Mouse (Mus musculus) hindbrain, embryonic 15.5 days (tissue): ENCODE results near the gene Caly. TPM values are rescaled to one million over a fixed set of nuclear protein-coding genes. Genes with fewer than 3 reads are reported as not detected.

Source experiments
- ATAC-seq: fragments of 200-750 bp; cut with Nextera tagmentation; 2 replicates; pipeline ENCODE4 v1.8.0; 2017; ENCODE audit warnings: low read depth, moderate number of reproducible peaks, moderate TSS enrichment; ENCODE audit not compliant: low FRiP score
- H3K27ac ChIP-seq: fragments of 300-500 bp; sonication (generic); replicated peaks from 2 replicates; pipeline ENCODE4 v1.5.1; 2015; ENCODE audit warnings: mild to moderate bottlenecking, inconsistent platforms
- H3K27me3 ChIP-seq: fragments of 300-500 bp; sonication (generic); 2 replicates; pipeline ENCODE4 v1.6.1; 2015; ENCODE audit warnings: control low read depth, inconsistent platforms
- H3K36me3 ChIP-seq: fragments of 300-500 bp; sonication (generic); 2 replicates; pipeline ENCODE4 v1.6.1; 2015; ENCODE audit warnings: control low read depth, inconsistent platforms
- H3K4me1 ChIP-seq: fragments of 300-500 bp; sonication (generic); replicated peaks from 2 replicates; pipeline ENCODE4 v1.6.1; 2015; ENCODE audit warnings: control low read depth, inconsistent platforms
- H3K4me2 ChIP-seq: fragments of 300-500 bp; sonication (generic); 2 replicates; pipeline ENCODE4 v1.6.1; 2015; ENCODE audit warnings: moderate library complexity, mild to moderate bottlenecking, inconsistent platforms
- H3K4me3 ChIP-seq: fragments of 300-500 bp; sonication (generic); 2 replicates; pipeline ENCODE4 v1.5.1; 2015; ENCODE audit warnings: mild to moderate bottlenecking, inconsistent platforms
- H3K9ac ChIP-seq: fragments of 300-500 bp; sonication (generic); 2 replicates; pipeline ENCODE4 v1.6.1; 2015; ENCODE audit warnings: inconsistent platforms
- H3K9me3 ChIP-seq: fragments of 300-500 bp; sonication (generic); 2 replicates; pipeline ENCODE4 v1.6.1; 2016; ENCODE audit warnings: control low read depth, inconsistent platforms
- WGBS: fragments of 180-500 bp; shearing (Covaris S2); methylation state at CpG from one replicate; pipeline ENCODE4 v1.1.7; 2015; 5-methylcytosine and 5-hydroxymethylcytosine counted together
- polyA plus RNA-seq: library from polyadenylated mRNA; unstranded; fragments of >200 nt; fragmentation: Nextera tagmentation; extraction: Ambion mirVana; gene quantifications from 2 replicates; pipeline ENCODE4 v1.2.1, GENCODE M21; 2015

Gene Caly
- polyA plus RNA-seq, 1 experiment from 2014 or later: 296 TPM

DNA sequence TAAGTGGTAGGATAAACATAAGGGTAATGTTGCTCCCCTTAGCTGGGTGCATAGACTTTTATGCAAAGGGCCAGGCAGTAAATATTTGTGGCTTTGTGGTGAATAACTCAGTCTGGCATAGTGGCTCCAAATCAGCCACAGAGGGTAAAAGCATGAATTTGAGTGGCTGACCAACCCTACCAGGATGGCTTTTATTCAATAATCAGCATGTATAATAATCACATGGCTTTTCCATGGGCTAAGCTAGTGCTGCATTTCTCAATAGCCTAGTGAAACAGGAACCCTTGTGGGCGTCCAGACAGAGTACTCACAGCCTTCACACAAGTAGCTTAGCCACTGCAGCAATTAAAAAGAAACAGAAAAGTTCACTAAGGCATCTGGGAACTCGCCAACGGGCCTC, 29.6 kb upstream of the Caly start:
- Histone ChIP-seq H3K4me3 (no peak overlapping the region), H3K4me2 (no peak overlapping the region), H3K36me3 (peaks cover 52% of the 10 kb centered on the region), H3K27ac (no peak overlapping the region), H3K4me1 (peaks cover 10% of the 10 kb centered on the region; the same call in 1 of the 2 replicates), H3K9ac (no peak overlapping the region), H3K27me3 (no peaks in the 10 kb centered on the region), H3K9me3 (no peaks in the 10 kb centered on the region)
- 53% methylated on average over 3 of the region's 3 CpGs for WGBS
- no peak for ATAC-seq

DNA sequence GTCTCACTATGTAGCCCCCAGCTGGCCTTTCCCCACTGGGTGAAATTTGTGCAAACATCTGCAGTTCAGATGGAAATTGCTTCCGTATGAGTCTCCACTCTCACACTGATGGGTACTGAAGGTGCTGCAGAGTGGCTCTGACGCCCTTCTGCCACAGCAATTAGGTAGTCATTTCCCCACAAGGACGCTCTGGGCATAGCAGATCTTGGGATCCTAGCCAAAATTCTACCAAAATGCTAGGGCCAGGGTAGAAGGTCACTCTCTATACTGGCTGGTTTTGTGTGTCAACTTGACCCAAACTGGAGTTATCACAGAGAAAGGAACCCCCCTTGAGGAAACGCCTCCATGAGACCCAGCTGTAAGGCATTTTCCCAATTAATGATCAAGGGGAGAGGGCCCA, 21.7 kb upstream of the Caly start:
- 86% methylated on average over 4 of the region's 4 CpGs for WGBS

DNA sequence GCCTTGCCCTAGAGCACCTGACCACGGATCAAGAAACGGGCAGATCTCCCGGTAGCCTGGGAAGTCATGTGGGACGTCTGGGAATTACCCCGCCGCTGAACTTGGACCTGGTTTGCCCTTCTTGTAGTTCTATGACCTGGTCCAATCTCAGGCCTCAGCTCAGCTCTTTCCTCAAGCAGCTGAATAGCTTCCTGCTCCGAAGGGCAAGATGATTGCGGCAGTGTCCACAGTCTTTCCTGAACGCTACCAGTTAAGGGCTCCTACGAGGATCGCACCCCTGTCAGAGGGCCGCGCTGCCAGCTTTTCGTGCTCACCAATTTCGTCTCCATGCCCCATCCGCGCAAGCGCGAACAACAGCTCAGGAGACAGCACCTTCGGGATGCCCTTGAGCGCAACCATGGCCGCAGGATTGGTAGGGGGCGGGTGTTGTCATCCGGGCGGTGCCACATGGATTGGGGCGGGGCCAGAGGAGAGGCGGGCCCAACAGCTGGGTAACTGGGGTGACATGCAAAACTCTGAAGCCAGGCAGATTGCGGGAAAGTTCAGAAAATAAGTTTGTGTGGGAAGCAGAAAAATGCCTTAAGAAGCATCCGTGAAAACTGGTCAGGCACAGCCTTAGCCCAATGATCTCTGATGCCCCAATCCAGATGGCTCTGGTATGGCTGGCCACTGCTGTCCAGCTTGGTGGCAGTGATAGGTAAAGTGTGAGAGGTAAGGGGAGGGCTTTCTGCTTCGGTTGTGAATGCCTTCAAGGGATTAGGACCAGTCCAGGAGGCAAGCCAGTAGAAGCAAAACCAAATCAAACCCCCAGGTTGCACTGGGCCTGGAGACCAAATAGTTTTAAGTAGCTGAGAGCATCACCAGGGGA, 19.9 kb upstream of the Caly start, which contains the start of gene Fuom:
TSS of gene Fuom (minus strand) at position 449 of the 868 bp plus-strand sequence.
- Histone ChIP-seq H3K36me3 (peaks cover 14% of the 10 kb centered on the region), H3K27ac (peak within 1 kb of the TSS; percentile 53; the same call in 1 of the 2 replicates)

More for the DNA sequence above, 21.7 kb upstream of the Caly start:
- H3K4me2 ChIP-seq: no peak overlapping the region
- no peak overlapping the region for H3K4me3 ChIP-seq
- no peak overlapping the region for H3K9ac ChIP-seq
- H3K9me3 ChIP-seq: no peaks in the 10 kb centered on the region
- H3K27me3 ChIP-seq: no peaks in the 10 kb centered on the region
- peaks cover 30% of the 10 kb centered on the region for H3K36me3 ChIP-seq
- no peak for ATAC-seq
- H3K4me1 ChIP-seq: peaks cover 11% of the 10 kb centered on the region
- H3K27ac ChIP-seq: no peak overlapping the region

DNA sequence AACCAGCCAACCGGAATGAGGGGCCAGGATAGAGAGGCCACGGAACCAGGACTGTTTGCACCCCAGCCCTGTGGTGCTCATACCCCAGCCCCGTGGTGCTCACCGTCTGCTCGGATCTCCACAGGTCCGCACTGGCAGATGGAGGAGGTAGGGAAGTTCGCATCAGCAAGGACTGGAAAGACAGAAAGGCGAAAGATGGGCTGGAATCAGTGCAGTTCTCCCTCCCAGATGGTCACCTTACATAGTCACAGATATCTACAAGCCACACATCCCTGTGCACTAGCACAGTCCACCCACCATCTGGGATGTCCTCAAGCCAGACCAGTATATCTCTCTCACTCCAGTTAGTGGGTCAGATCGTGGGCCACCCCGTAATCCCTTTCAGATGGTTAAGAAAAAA, 19.1 kb upstream of the Caly start:
- peak overlapping the region; percentile 42 for H3K4me3 ChIP-seq
- WGBS: 71% methylated on average over 10 of the region's 10 CpGs
- ATAC-seq: peak; percentile 55; the same call in 1 of the 2 replicates
- no peaks in the 10 kb centered on the region for H3K9me3 ChIP-seq
- H3K4me2 ChIP-seq: peak overlapping the region; percentile 67
- peak overlapping the region; percentile 44; the same call in 1 of the 2 replicates for H3K9ac ChIP-seq
- H3K27me3 ChIP-seq: no peaks in the 10 kb centered on the region
- peaks cover 10% of the 10 kb centered on the region; the same call in 1 of the 2 replicates for H3K36me3 ChIP-seq
- peaks cover 11% of the 10 kb centered on the region for H3K4me1 ChIP-seq
- no peak overlapping the region for H3K27ac ChIP-seq

More for the DNA sequence above, 19.9 kb upstream of the Caly start, which contains the start of gene Fuom:
- peak within 1 kb of the TSS; percentile 42 for H3K4me3 ChIP-seq
- peak within 1 kb of the TSS; percentile 44 for H3K9ac ChIP-seq
- peak within 1 kb of the TSS; percentile 67 for H3K4me2 ChIP-seq
- peak; percentile 89 for ATAC-seq
- 2% methylated on average over 30 of the region's 30 CpGs for WGBS
- peaks cover 11% of the 10 kb centered on the region for H3K4me1 ChIP-seq
- no peaks in the 10 kb centered on the region for H3K27me3 ChIP-seq
- no peaks in the 10 kb centered on the region for H3K9me3 ChIP-seq

DNA sequence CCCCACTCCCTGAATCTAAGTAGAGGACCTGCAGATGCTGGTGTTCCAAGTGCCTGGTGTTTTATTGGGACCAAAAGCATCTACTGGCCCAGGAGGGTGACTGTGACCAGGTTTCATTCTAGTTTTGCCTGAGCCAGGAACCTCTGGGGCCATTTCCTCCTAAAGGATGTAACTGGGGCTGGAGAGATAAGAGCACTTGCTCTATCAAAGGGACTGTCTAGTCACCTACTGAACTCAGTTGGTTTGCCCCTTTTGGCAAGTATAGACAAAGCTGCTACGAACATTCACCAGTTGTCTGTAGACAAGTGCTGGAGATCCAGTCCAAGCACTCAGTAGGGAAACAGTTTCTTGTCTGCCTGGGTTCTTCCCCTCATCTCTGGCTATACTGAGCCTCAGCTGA, 16.1 kb upstream of the Caly start:
- Histone ChIP-seq H3K27me3 (no peaks in the 10 kb centered on the region), H3K9ac (no peak overlapping the region), H3K27ac (no peak overlapping the region), H3K4me1 (peaks cover 11% of the 10 kb centered on the region), H3K4me2 (no peak overlapping the region), H3K36me3 (no peaks in the 10 kb centered on the region), H3K9me3 (no peaks in the 10 kb centered on the region), H3K4me3 (no peak overlapping the region)
- 96% methylated on average over 1 of the region's 1 CpGs for WGBS
- ATAC-seq: no peak

DNA sequence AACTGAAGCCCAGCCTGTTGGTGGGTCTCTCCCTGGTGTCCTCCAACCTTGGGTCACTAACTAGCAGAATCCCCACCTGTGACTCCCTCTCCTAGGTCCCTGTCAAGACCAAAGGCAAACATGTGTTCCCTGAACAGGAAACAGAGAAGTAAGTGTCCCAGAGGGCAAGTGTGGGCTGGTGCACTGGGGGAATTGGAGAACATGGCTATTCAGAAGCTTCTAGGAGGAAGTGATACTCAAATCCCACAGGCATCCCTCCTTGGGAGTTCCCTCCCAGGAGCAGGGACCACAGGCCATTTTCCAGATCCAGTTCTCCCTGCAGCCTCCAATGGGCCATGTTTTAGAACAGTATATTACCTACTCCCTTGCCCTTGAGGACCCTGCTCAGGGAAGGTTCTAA, 13.7 kb upstream of the Caly start:
- Histone ChIP-seq H3K27ac (no peak overlapping the region), H3K9ac (no peak overlapping the region), H3K36me3 (no peaks in the 10 kb centered on the region), H3K4me1 (no peaks in the 10 kb centered on the region), H3K27me3 (no peaks in the 10 kb centered on the region), H3K9me3 (no peaks in the 10 kb centered on the region), H3K4me3 (no peak overlapping the region), H3K4me2 (no peak overlapping the region)
- no peak for ATAC-seq

DNA sequence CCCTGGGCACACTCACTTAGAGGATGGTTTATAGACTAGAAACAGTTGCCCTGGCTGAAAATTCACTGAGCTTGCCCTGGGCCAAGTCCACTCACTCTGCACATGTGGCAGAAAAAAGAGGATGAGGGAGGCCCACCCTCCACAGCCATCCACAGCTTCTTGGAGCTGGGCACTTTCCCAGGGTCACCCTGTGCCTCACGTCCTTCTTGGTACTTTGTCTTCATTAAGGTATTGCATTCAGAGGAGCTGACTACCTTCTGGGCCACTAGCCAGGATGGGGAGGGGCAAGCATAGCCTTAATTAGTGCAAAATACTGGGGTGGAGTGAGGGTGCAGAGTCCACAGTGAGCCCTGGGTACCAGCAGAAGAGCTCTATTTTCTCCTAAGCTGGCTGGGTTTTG, 13.2 kb upstream of the Caly start:
- Histone ChIP-seq H3K9ac (no peak overlapping the region), H3K4me3 (no peak overlapping the region), H3K9me3 (no peaks in the 10 kb centered on the region), H3K4me1 (no peaks in the 10 kb centered on the region), H3K36me3 (no peaks in the 10 kb centered on the region), H3K27ac (no peak overlapping the region), H3K27me3 (no peaks in the 10 kb centered on the region), H3K4me2 (no peak overlapping the region)
- ATAC-seq: no peak
- 48% methylated on average over 1 of the region's 1 CpGs for WGBS

DNA sequence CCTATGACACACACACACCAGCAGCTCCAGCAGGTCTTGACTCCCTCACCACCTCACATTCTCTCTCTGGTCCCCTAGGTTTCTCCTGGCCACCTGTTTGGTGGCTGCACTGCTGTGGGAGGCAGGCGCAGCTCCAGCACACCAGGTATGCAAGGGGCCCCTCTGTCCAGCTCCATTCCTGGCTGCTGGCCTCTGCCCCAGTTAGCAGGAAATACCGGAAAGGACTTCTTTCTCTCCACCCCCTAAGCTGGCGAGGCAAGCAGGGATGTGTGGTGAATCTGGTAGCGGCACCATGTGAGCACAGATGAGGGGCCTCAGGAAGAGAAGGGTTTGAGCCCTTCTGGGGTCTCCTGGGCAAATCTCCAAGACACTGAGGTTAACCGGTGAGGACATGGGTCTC, 12.6 kb upstream of the Caly start:
- Histone ChIP-seq H3K4me3 (no peak overlapping the region), H3K36me3 (no peaks in the 10 kb centered on the region), H3K9ac (no peak overlapping the region), H3K4me1 (no peaks in the 10 kb centered on the region), H3K4me2 (no peak overlapping the region), H3K27me3 (no peaks in the 10 kb centered on the region), H3K9me3 (no peaks in the 10 kb centered on the region), H3K27ac (no peak overlapping the region)
- ATAC-seq: no peak
- 74% methylated on average over 5 of the region's 5 CpGs for WGBS

DNA sequence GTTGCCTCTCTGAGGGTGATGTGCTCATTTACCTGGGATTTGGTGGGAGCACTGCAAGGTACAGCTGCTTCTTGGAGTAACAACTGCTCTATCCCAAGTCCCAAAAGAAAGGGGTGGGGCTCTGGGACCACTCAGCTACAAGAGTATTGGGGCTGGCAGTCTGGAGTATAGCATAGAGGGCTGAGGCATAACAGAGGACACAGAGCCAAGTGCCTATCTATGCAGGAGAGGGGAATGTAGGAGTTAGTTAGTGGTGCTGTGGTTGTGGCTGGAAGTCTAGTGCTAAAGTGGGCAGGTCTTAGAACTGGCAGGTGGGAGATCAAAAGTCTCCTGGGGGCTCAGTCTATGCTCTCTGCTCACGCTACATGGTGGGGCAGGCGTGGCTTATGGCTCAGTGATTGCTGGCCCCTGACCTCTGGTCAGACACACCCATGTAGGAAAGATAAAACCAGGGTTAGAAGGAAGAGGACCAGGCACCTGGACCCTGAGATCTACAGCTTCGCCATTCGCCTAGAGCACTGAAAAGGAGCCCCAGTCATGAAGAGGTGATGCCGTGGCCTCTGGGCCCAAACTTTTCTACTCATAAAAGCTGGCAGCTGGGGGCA, 10.7 kb upstream of the Caly start, which contains the start of gene Prap1:
TSS of gene Prap1 (plus strand) at position 472 of the 605 bp plus-strand sequence.
- no peak within 1 kb of the TSS for H3K27ac ChIP-seq
- H3K4me1 ChIP-seq: no peaks in the 10 kb centered on the region
- ATAC-seq: no peak
- H3K36me3 ChIP-seq: no peaks in the 10 kb centered on the region
- H3K27me3 ChIP-seq: no peaks in the 10 kb centered on the region
- no peak within 1 kb of the TSS for H3K4me3 ChIP-seq
- 68% methylated on average over 5 of the region's 5 CpGs for WGBS
- no peak within 1 kb of the TSS for H3K9ac ChIP-seq
- H3K4me2 ChIP-seq: no peak within 1 kb of the TSS
- no peaks in the 10 kb centered on the region for H3K9me3 ChIP-seq

DNA sequence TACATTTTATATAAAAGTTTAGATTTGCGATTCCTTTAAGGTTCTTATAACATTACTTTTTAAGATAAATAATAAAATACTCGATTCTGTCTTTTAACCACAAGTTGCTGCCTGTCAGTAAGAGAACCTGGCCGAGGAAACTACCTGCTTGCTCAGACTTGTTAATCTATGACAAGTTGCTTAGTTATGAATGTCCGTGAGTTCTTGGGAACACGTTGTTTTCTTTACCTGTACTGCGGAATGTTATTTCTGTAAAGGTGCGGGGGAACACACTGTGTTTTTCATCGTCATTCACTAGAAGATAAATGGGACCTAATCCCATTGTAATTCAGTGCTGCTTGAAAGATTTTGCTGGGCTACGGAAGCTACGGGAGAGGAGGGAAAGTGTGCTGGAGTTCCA, 8.3 kb upstream of the Caly start:
- Histone ChIP-seq H3K27ac (no peak overlapping the region), H3K4me3 (no peak overlapping the region), H3K36me3 (no peaks in the 10 kb centered on the region), H3K9ac (no peak overlapping the region), H3K4me1 (no peaks in the 10 kb centered on the region), H3K4me2 (no peak overlapping the region), H3K27me3 (no peaks in the 10 kb centered on the region), H3K9me3 (no peaks in the 10 kb centered on the region)
- WGBS: 76% methylated on average over 10 of the region's 10 CpGs
- no peak for ATAC-seq

DNA sequence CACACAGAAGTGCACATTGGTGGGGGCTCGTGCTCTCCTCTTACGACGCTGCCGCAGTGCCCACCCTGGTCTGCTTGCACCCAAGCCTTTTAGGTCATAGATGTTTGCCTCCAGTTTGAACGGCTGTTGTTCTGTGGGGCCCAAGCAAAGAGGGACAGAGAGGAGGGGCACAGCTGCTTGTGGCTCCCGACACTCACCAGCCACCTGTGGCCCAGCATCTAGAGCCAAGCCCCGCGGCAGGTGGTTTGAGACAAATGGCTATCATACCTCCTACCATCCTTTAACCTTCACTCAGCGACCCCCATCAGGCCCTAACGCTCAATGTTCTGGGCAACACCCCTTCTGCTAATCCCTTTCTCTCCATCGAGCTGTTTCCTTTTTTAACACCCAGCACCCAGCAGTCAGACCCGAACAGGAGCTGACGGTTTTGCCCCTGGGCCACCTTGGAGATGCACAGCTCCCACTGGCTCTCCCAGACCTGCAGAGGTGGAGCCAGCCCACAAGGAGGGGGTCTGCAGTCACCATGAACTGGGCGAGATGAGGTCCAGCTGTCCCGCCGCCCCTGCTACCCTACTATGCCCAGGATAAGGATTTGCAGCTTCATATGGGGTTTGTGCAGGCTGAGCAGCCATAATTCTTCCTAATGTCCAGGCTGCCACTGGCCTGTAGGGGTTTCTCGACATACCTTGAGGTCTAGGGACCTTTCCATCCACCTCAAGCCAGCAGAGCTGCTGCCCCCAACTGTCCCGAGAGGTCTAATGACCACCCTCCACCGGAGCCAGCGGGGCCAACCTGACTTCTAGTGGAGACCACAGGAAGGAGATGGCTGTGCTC, 723 bp downstream of the Caly start:
- H3K4me3 ChIP-seq: peak overlapping the region; percentile 49
- H3K9me3 ChIP-seq: no peaks in the 10 kb centered on the region
- peaks cover 25% of the 10 kb centered on the region for H3K4me1 ChIP-seq
- 7% methylated on average over 20 of the region's 20 CpGs for WGBS
- peak overlapping the region; percentile 64 for H3K4me2 ChIP-seq
- H3K36me3 ChIP-seq: no peaks in the 10 kb centered on the region
- H3K9ac ChIP-seq: peak overlapping the region; percentile 79
- H3K27me3 ChIP-seq: no peaks in the 10 kb centered on the region
- H3K27ac ChIP-seq: peak overlapping the region; percentile 88
- ATAC-seq: peak; percentile 44
